Mouse (Mus musculus): Measurements from ENCODE around the gene BC005537. TPM values are rescaled to one million over a fixed set of nuclear protein-coding genes. Genes with fewer than 3 reads are reported as not detected.

Gene BC005537
- polyA plus RNA-seq, 1 experiment from 2014 or later, result 11.1 TPM

DNA sequence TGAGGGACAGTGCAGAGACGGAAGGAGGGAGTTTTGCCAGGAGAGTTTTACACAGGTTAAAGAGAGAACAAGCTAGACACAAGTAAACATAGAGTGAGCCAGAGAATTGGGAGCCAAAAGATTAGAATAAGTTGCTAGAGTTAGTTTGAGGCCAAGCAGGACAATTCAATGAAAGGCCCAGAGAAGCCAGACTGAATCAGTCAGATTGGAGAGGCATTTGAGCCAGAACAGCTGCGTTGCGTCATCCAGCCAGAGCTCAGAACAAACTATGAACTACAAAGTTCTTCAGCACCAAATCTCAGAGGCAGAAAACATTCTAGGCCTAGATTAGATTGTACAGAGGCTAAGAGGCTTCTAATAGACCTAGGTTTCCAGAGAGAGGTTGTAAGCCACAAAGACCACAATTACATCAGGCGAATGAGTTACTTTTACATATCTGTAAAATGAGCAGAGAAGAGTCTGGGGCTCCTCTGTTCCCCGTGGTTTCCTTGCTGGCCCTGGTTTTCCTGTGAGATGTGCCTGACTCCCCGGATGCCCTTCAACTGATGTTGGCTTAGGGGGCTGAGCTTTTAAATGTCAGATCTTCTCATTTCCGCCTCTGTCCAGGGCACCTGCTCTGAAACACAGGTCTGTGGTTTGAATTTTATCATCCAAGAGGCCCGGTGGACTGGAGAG lies 22.6 kb upstream of the BC005537 start:
- Histone ChIP-seq H3K4me2 (replicated peaks; ENCODE audit: low read depth) (no peak overlapping the region), H3K27ac (replicated peaks) (no peak overlapping the region), H3K4me3 (ENCODE audit: low read depth, low read length) (no peak overlapping the region), H3K27me3 (ENCODE audit: control insufficient read depth, insufficient read depth, low read length) (no peaks in the 10 kb centered on the region), H3K4me1 (replicated peaks; ENCODE audit: control insufficient read depth, insufficient read depth) (no peaks in the 10 kb centered on the region), H3K9me3 (ENCODE audit: control insufficient read depth, low read length) (no peaks in the 10 kb centered on the region), H3K9ac (ENCODE audit: low read length) (no peak overlapping the region), H3K36me3 (ENCODE audit: control insufficient read depth, insufficient read depth, low read length) (no peaks in the 10 kb centered on the region)
- no peak for ATAC-seq (ENCODE audit: low FRiP score, low TSS enrichment)
- DNase-seq (ENCODE audit: low spot score), result no peak
- WGBS, result 80% methylated on average over 8 of the region's 8 CpGs
- TF ChIP-seq CTCF (IDR thresholded peaks at IDR 0.05; ENCODE audit: low read depth) (no peak), EP300 (optimal IDR thresholded peaks at IDR 0.05) (no peak)

GRCm38 (mm10) chr13:24781916-24782315 lies 19.5 kb upstream of the BC005537 start:
- ATAC-seq (ENCODE audit: low FRiP score, low TSS enrichment) (peak; percentile 56; the same call in 1 of the 2 replicates), DNase-seq (ENCODE audit: low spot score) (no peak)
- Histone ChIP-seq H3K36me3 (ENCODE audit: control insufficient read depth, insufficient read depth, low read length) (no peaks in the 10 kb centered on the region), H3K4me3 (ENCODE audit: low read depth, low read length) (no peak overlapping the region), H3K27ac (replicated peaks) (no peak overlapping the region), H3K9ac (ENCODE audit: low read length) (no peak overlapping the region), H3K4me2 (replicated peaks; ENCODE audit: low read depth) (no peak overlapping the region), H3K4me1 (replicated peaks; ENCODE audit: control insufficient read depth, insufficient read depth) (no peaks in the 10 kb centered on the region), H3K9me3 (ENCODE audit: control insufficient read depth, low read length) (no peaks in the 10 kb centered on the region), H3K27me3 (ENCODE audit: control insufficient read depth, insufficient read depth, low read length) (no peaks in the 10 kb centered on the region)
- WGBS, result 46% methylated on average over 5 of the region's 5 CpGs
- TF ChIP-seq EP300 (optimal IDR thresholded peaks at IDR 0.05) (no peak), CTCF (IDR thresholded peaks at IDR 0.05; ENCODE audit: low read depth) (no peak)

DNA sequence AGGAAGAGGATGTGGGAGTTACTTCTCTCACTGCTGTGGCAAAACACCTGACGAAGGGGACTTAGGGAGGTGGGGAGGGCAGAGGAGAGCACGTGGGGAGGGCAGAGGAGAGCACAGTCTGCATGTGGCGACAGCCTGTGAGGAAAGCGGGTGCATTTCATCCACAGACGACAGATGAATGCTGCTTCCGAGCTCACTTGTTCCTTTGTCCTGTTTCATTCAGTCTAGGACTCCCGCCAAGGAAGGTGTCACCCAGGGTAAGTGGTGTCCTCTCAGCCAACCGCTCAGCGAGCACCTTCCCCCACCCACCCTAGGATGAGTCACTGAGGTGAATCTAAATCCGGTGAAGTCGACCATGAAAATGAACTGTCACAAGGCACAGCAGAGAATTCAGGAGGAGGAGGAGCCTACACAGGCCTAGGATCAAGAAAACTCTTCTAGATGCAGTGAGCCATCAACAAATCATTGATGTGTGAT lies 15.4 kb upstream of the BC005537 start:
- Histone ChIP-seq H3K9ac (ENCODE audit: low read length) (no peak overlapping the region), H3K9me3 (ENCODE audit: control insufficient read depth, low read length) (no peaks in the 10 kb centered on the region), H3K4me3 (ENCODE audit: low read depth, low read length) (no peak overlapping the region), H3K36me3 (ENCODE audit: control insufficient read depth, insufficient read depth, low read length) (no peaks in the 10 kb centered on the region), H3K4me1 (replicated peaks; ENCODE audit: control insufficient read depth, insufficient read depth) (no peaks in the 10 kb centered on the region), H3K27me3 (ENCODE audit: control insufficient read depth, insufficient read depth, low read length) (no peaks in the 10 kb centered on the region), H3K27ac (replicated peaks) (no peak overlapping the region), H3K4me2 (replicated peaks; ENCODE audit: low read depth) (no peak overlapping the region)
- TF ChIP-seq EP300 (optimal IDR thresholded peaks at IDR 0.05) (no peak), CTCF (IDR thresholded peaks at IDR 0.05; ENCODE audit: low read depth) (no peak)
- 53% methylated on average over 11 of the region's 11 CpGs for WGBS
- ATAC-seq (ENCODE audit: low FRiP score, low TSS enrichment) (no peak), DNase-seq (ENCODE audit: low spot score) (no peak)

- H3K9me3 ChIP-seq (ENCODE audit: control insufficient read depth, low read length), result no peaks in the 10 kb centered on the region
- H3K9ac ChIP-seq (ENCODE audit: low read length), result no peak overlapping the region
- H3K36me3 ChIP-seq (ENCODE audit: control insufficient read depth, insufficient read depth, low read length), result no peaks in the 10 kb centered on the region
- no peak for DNase-seq (ENCODE audit: low spot score)
- H3K27me3 ChIP-seq (ENCODE audit: control insufficient read depth, insufficient read depth, low read length), result no peaks in the 10 kb centered on the region
- H3K4me3 ChIP-seq (ENCODE audit: low read depth, low read length), result no peak overlapping the region
- TF ChIP-seq EP300 (optimal IDR thresholded peaks at IDR 0.05) (no peak), CTCF (IDR thresholded peaks at IDR 0.05; ENCODE audit: low read depth) (no peak)
- no peak overlapping the region for H3K27ac ChIP-seq (replicated peaks)
- H3K4me1 ChIP-seq (replicated peaks; ENCODE audit: control insufficient read depth, insufficient read depth), result no peaks in the 10 kb centered on the region
- ATAC-seq (ENCODE audit: low FRiP score, low TSS enrichment), result no peak
- WGBS, result 85% methylated on average over 5 of the region's 5 CpGs
- H3K4me2 ChIP-seq (replicated peaks; ENCODE audit: low read depth), result no peak overlapping the region
These were observed 14.0 kb upstream of the BC005537 start for GRCm38 (mm10) chr13:24787477-24787876.

GRCm38 (mm10) chr13:24791349-24791748 lies 10.1 kb upstream of the BC005537 start:
- ATAC-seq (ENCODE audit: low FRiP score, low TSS enrichment) (peak; percentile 63; the same call in 1 of the 2 replicates), DNase-seq (ENCODE audit: low spot score) (no peak)
- H3K36me3 ChIP-seq (ENCODE audit: control insufficient read depth, insufficient read depth, low read length), result no peaks in the 10 kb centered on the region
- H3K9me3 ChIP-seq (ENCODE audit: control insufficient read depth, low read length), result no peaks in the 10 kb centered on the region
- H3K4me2 ChIP-seq (replicated peaks; ENCODE audit: low read depth), result no peak overlapping the region
- no peaks in the 10 kb centered on the region for H3K27me3 ChIP-seq (ENCODE audit: control insufficient read depth, insufficient read depth, low read length)
- H3K4me1 ChIP-seq (replicated peaks; ENCODE audit: control insufficient read depth, insufficient read depth), result no peaks in the 10 kb centered on the region
- no peak for TF ChIP-seq EP300 (optimal IDR thresholded peaks at IDR 0.05)
- H3K9ac ChIP-seq (ENCODE audit: low read length), result no peak overlapping the region
- no peak overlapping the region for H3K4me3 ChIP-seq (ENCODE audit: low read depth, low read length)
- no peak overlapping the region for H3K27ac ChIP-seq (replicated peaks)
- WGBS, result 66% methylated on average over 2 of the region's 2 CpGs

DNA sequence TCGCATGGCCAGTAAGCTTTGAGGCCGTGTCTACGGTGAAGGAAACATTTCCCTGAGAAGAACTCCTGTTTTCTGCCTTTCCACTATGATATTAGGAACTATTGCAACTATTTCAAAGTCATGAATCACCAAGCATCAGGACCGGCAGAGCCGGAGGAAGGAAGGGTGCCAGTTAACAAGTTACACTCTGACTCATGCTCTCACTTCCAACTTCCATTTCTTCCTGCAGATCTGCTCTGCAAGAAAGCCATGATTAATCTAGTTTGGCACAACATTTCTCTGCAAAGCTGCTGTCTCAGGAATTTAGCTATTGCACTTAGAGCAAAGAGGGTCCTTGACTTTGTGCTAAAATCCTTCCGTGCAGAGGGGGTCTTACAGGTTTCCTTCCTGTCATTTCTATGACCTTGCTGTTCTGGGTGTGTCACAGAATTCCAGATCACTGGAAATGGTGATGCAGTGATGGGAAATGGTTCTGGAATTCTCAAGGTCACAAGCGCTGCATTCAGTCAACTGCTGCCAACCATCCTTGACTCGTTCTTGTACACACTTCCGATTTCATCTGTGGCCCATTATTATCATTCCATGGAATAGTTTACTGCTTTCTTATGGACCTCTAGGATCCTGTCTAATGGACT lies 8.9 kb upstream of the BC005537 start:
- TF ChIP-seq EP300 (optimal IDR thresholded peaks at IDR 0.05) (no peak), CTCF (IDR thresholded peaks at IDR 0.05; ENCODE audit: low read depth) (no peak)
- H3K4me1 ChIP-seq (replicated peaks; ENCODE audit: control insufficient read depth, insufficient read depth), result no peaks in the 10 kb centered on the region
- H3K4me2 ChIP-seq (replicated peaks; ENCODE audit: low read depth), result no peak overlapping the region
- H3K36me3 ChIP-seq (ENCODE audit: control insufficient read depth, insufficient read depth, low read length), result no peaks in the 10 kb centered on the region
- ATAC-seq (ENCODE audit: low FRiP score, low TSS enrichment) (peak; percentile 56; the same call in 1 of the 2 replicates), DNase-seq (ENCODE audit: low spot score) (no peak)
- no peaks in the 10 kb centered on the region for H3K9me3 ChIP-seq (ENCODE audit: control insufficient read depth, low read length)
- H3K27me3 ChIP-seq (ENCODE audit: control insufficient read depth, insufficient read depth, low read length), result no peaks in the 10 kb centered on the region
- no peak overlapping the region for H3K4me3 ChIP-seq (ENCODE audit: low read depth, low read length)
- no peak overlapping the region for H3K27ac ChIP-seq (replicated peaks)
- no peak overlapping the region for H3K9ac ChIP-seq (ENCODE audit: low read length)
- 66% methylated on average over 9 of the region's 9 CpGs for WGBS

Data from stomach, postnatal 0 days (tissue).